Mouse (Mus musculus) heart, embryonic 14.5 days (tissue): ENCODE measurements around the gene Ddhd1. TPM values are rescaled to one million over a fixed set of nuclear protein-coding genes. Genes with fewer than 3 reads are reported as not detected.

Source experiments
- ATAC-seq: fragments of 200-750 bp; cut with Nextera tagmentation; 2 replicates; pipeline ENCODE4 v1.8.0; 2017; ENCODE audit warnings: low read depth, moderate TSS enrichment; ENCODE audit not compliant: insufficient number of reproducible peaks, insufficient read depth, low FRiP score
- H3K27ac ChIP-seq, 2 experiments: fragments of 200-500 bp in 1 of 2; fragments of 300-500 bp in 1 of 2; sonication (generic) in 1 of 2; replicated peaks in 1 of 2; 2 replicates each; pipeline ENCODE4 v1.5.1; 2012 to 2014; ENCODE audit warnings: low read depth in 2 of 2, low read length in 2 of 2, control low read depth in 1 of 2, mild to moderate bottlenecking in 1 of 2, mixed read lengths in 1 of 2; ENCODE audit not compliant: control insufficient read depth in 1 of 2, insufficient read depth in 1 of 2
- H3K27me3 ChIP-seq: fragments of 300-500 bp; sonication (generic); 2 replicates; pipeline ENCODE4 v1.6.1; 2014; ENCODE audit warnings: mild to moderate bottlenecking, low read length, control low read depth; ENCODE audit not compliant: control insufficient read depth, insufficient read depth
- H3K36me3 ChIP-seq: fragments of 300-500 bp; sonication (generic); 2 replicates; pipeline ENCODE4 v1.6.1; 2014; ENCODE audit warnings: mild to moderate bottlenecking, control low read depth, low read length, mixed read lengths; ENCODE audit not compliant: control insufficient read depth, insufficient read depth
- H3K4me1 ChIP-seq, 2 experiments: fragments of 200-500 bp in 1 of 2; fragments of 300-500 bp in 1 of 2; sonication (generic) in 1 of 2; 2 replicates each; pipeline ENCODE4 v1.6.1; 2012 to 2014; ENCODE audit warnings: low read length in 2 of 2, control low read depth in 1 of 2, mixed read lengths in 1 of 2; ENCODE audit not compliant: control insufficient read depth in 2 of 2, insufficient read depth in 2 of 2
- H3K4me2 ChIP-seq: fragments of 300-500 bp; sonication (generic); 2 replicates; pipeline ENCODE4 v1.6.1; 2014; ENCODE audit warnings: mild to moderate bottlenecking, low read length
- H3K4me3 ChIP-seq, 2 experiments: fragments of 200-500 bp in 1 of 2; fragments of 300-500 bp in 1 of 2; sonication (generic) in 1 of 2; 2 replicates each; pipeline ENCODE4 v1.5.1; 2012 to 2014; ENCODE audit warnings: low read length in 2 of 2, mild to moderate bottlenecking in 2 of 2, control low read depth in 1 of 2, low read depth in 1 of 2, moderate library complexity in 1 of 2; ENCODE audit not compliant: control insufficient read depth in 1 of 2, insufficient read depth in 1 of 2
- H3K9ac ChIP-seq: fragments of 300-500 bp; sonication (generic); 2 replicates; pipeline ENCODE4 v1.6.1; 2014; ENCODE audit warnings: mild to moderate bottlenecking, low read length
- H3K9me3 ChIP-seq: fragments of 300-500 bp; sonication (generic); 2 replicates; pipeline ENCODE4 v1.6.1; 2016; ENCODE audit warnings: low read length, control low read depth; ENCODE audit not compliant: control insufficient read depth
- WGBS: fragments of 180-500 bp; shearing (Covaris S2); extraction: QIAGEN DNeasy Blood & Tissue Kit; methylation state at CpG from one replicate; pipeline ENCODE4 v1.1.7; 2014; 5-methylcytosine and 5-hydroxymethylcytosine counted together
- polyA plus RNA-seq: library from polyadenylated mRNA; unstranded; fragments of >200 nt; fragmentation: Nextera tagmentation; extraction: Ambion mirVana; gene quantifications from 2 replicates; pipeline ENCODE4 v1.2.1, GENCODE M21; 2014

Gene Ddhd1
- polyA plus RNA-seq, 1 experiment from 2014 or later, result 13.8 TPM

DNA sequence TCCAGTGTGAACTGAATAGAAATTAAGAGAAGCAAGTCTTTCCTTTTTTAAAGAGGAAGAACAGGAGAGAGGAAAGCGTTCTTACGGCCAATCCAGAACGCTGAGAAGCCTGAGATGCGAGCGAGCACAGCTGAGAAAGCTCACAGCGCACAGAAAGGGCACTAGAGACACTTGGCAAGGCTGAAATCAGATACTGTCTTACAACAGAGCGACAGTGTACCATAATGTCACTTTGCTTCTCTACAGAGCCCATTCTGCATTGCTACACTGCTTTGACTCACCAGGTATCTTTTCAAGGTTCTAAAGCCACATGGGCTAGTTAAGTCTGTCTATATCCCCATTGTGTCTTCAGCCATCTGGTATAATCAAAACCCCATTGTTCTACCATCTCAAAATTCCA is 13.7 kb downstream of the Ddhd1 start:
- H3K4me2 ChIP-seq, result peak overlapping the region; percentile 33
- no peak overlapping the region for H3K27ac ChIP-seq
- H3K9me3 ChIP-seq, result no peaks in the 10 kb centered on the region
- 37% methylated on average over 7 of the region's 7 CpGs for WGBS
- peaks cover 28 to 50% of the 10 kb centered on the region in 2 experiments for H3K4me1 ChIP-seq
- ATAC-seq, result no peak
- H3K9ac ChIP-seq, result 0 out of 2 replicates have a peak overlapping the region, but pooled peaks have one; percentile 1
- H3K36me3 ChIP-seq, result no peaks in the 10 kb centered on the region
- no peak overlapping the region for H3K4me3 ChIP-seq
- no peaks in the 10 kb centered on the region for H3K27me3 ChIP-seq

- Histone ChIP-seq H3K4me3 (no peak overlapping the region), H3K9ac (peak overlapping the region; percentile 1; the same call in 1 of the 2 replicates), H3K36me3 (no peaks in the 10 kb centered on the region), H3K9me3 (no peaks in the 10 kb centered on the region), H3K27ac (no peak overlapping the region), H3K4me2 (peak overlapping the region; percentile 33), H3K4me1 (peaks cover 23 to 44% of the 10 kb centered on the region in 2 experiments), H3K27me3 (no peaks in the 10 kb centered on the region)
- WGBS, result 68% methylated on average over 3 of the region's 3 CpGs
- ATAC-seq, result no peak
These were observed 14.5 kb downstream of the Ddhd1 start for GRCm38 (mm10) chr14:45643461-45643860.

DNA sequence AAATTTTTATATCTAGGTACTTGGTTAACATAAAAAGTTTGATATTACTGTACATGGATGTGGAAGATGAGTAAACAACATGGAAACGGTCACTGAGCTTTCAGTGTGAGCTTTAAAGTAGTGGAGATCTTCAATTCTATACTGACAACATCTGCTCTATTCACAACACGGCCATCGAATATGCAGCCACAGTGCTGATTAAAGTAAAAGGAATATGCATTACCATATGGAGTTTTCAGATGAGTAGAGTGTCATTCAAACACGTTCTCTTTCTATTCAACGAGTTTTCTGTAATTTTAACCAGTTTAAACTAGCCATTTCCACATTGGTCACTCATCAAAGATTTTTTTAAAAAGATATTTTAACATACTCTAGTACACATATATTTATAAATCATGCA is 15.1 kb downstream of the Ddhd1 start:
- Histone ChIP-seq H3K27ac (no peak overlapping the region), H3K9ac (no peak overlapping the region), H3K27me3 (no peaks in the 10 kb centered on the region), H3K9me3 (no peaks in the 10 kb centered on the region), H3K4me2 (no peak overlapping the region), H3K4me3 (no peak overlapping the region), H3K36me3 (no peaks in the 10 kb centered on the region), H3K4me1 (peaks cover 21 to 45% of the 10 kb centered on the region in 2 experiments)
- no peak for ATAC-seq
- WGBS, result 89% methylated on average over 5 of the region's 5 CpGs

- Histone ChIP-seq H3K9ac (0 out of 2 replicates have a peak overlapping the region, but pooled peaks have one; percentile 30), H3K36me3 (no peaks in the 10 kb centered on the region), H3K4me3 (no peak overlapping the region), H3K4me1 (peaks cover 15 to 39% of the 10 kb centered on the region in 2 experiments), H3K27me3 (no peaks in the 10 kb centered on the region), H3K4me2 (no peak overlapping the region), H3K9me3 (no peaks in the 10 kb centered on the region), H3K27ac (no peak overlapping the region)
- WGBS, result 56% methylated on average over 9 of the region's 9 CpGs
- ATAC-seq, result no peak
These were observed 15.7 kb downstream of the Ddhd1 start for GRCm38 (mm10) chr14:45642217-45642616.

DNA sequence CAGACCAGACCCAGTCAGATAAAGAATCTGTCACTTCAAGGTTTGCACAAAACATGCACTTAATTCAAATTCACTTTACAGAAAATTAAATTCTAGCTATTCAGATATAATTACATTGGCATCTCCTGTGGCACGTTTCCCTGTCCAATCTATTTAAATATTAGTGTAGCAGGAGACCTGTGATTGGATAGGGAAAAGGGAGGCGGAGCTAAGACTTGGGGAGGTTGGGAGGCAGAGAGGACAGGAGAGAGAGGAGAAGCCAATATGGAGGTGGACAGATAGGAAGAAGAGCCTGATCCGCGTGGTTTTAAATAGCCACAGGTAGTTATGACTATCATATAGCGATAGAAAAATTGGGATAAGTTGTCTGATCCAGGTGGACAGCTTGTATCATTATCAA is 19.2 kb downstream of the Ddhd1 start:
- Histone ChIP-seq H3K9ac (no peak overlapping the region), H3K36me3 (no peaks in the 10 kb centered on the region), H3K4me2 (no peak overlapping the region), H3K4me1 (peaks cover 10 to 23% of the 10 kb centered on the region in 2 experiments; a peak in 3 of 4 replicates), H3K4me3 (no peak overlapping the region), H3K9me3 (no peaks in the 10 kb centered on the region), H3K27me3 (no peaks in the 10 kb centered on the region), H3K27ac (no peak overlapping the region)
- no peak for ATAC-seq
- WGBS, result 70% methylated on average over 5 of the region's 5 CpGs

DNA sequence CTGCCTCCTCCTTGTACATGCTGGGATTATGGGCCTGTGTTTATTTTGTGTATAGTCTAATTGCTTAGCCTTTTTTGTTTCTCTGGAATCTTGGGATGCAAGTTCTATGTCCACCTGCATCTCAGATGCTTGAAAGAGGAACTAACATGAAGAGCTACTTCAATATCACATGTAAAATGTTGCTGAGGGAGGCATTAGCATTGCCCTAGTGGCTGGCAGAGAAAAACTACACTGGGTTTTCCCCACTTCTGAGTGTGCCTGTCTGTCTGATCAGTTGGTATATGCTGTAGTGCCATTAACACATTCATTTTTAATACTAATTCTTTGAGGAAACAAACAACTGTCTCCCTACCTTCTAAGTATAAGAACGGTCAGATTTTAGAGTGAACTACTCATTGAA is 22.4 kb downstream of the Ddhd1 start:
- no peak for ATAC-seq
- no peaks in the 10 kb centered on the region for H3K27me3 ChIP-seq
- 94% methylated on average over 1 of the region's 1 CpGs for WGBS
- H3K9ac ChIP-seq, result no peak overlapping the region
- H3K27ac ChIP-seq, result no peak overlapping the region
- no peak overlapping the region for H3K4me3 ChIP-seq
- H3K9me3 ChIP-seq, result no peaks in the 10 kb centered on the region
- H3K4me2 ChIP-seq, result no peak overlapping the region
- H3K4me1 ChIP-seq, result peaks cover 2 to 20% of the 10 kb centered on the region in 2 experiments; a peak in 3 of 4 replicates
- no peaks in the 10 kb centered on the region for H3K36me3 ChIP-seq

GRCm38 (mm10) chr14:45632756-45633537 is 25.0 kb downstream of the Ddhd1 start:
- no peak overlapping the region for H3K4me3 ChIP-seq
- no peaks in the 10 kb centered on the region for H3K27me3 ChIP-seq
- no peak overlapping the region for H3K4me2 ChIP-seq
- no peak overlapping the region for H3K27ac ChIP-seq
- no peaks in the 10 kb centered on the region for H3K36me3 ChIP-seq
- WGBS, result 87% methylated on average over 4 of the region's 4 CpGs
- H3K4me1 ChIP-seq, result peaks cover 0 to 17% of the 10 kb centered on the region in 2 experiments; a peak in 3 of 4 replicates
- H3K9ac ChIP-seq, result no peak overlapping the region
- no peaks in the 10 kb centered on the region for H3K9me3 ChIP-seq
- ATAC-seq, result no peak
